Mouse (Mus musculus) bone marrow macrophage, adult 2 months (primary cell): ENCODE data around the gene Stx4a. TPM values are rescaled to one million over a fixed set of nuclear protein-coding genes. Genes with fewer than 3 reads are reported as not detected.

Source experiments
- H3K27ac ChIP-seq: 2 replicates; pipeline ENCODE4 v1.5.1; 2012; ENCODE audit warnings: low read depth, low read length; ENCODE audit not compliant: insufficient read depth
- H3K4me1 ChIP-seq: 2 replicates; pipeline ENCODE4 v1.6.1; 2012; ENCODE audit warnings: low read length; ENCODE audit not compliant: control insufficient read depth, insufficient read depth
- H3K4me3 ChIP-seq: 2 replicates; pipeline ENCODE4 v1.5.1; 2012; ENCODE audit warnings: mild to moderate bottlenecking, low read length, moderate library complexity; ENCODE audit not compliant: insufficient read depth
- CTCF ChIP-seq: IDR thresholded peaks from 2 replicates; pipeline ENCODE4 v1.5.1; 2012; ENCODE audit warnings: low read depth, mild to moderate bottlenecking, low read length, moderate library complexity
- POLR2A ChIP-seq: IDR thresholded peaks from 2 replicates; pipeline ENCODE4 v1.6.1; 2012; ENCODE audit warnings: mild to moderate bottlenecking, low read depth, low read length, borderline replicate concordance
- polyA plus RNA-seq: library from polyadenylated mRNA; stranded (reverse); fragments of >200 nt; gene quantifications from 2 replicates; pipeline ENCODE4 v1.2.4, GENCODE M21; 2012; ENCODE audit not compliant: missing spikeins, insufficient read depth, insufficient read length

Stx4a gene
- polyA plus RNA-seq, 1 experiment: 152 TPM

- Histone ChIP-seq H3K4me1 (peaks cover 10% of the 10 kb centered on the region), H3K4me3 (no peak overlapping the region), H3K27ac (no peak overlapping the region)
- TF ChIP-seq CTCF (no peak), POLR2A (no peak)
Measured at GRCm38 (mm10) chr7:127866434-127866833, 42.3 kb downstream of the Stx4a start.

- Histone ChIP-seq H3K4me3 (no peak overlapping the region), H3K27ac (no peak overlapping the region), H3K4me1 (peaks cover 12% of the 10 kb centered on the region)
- no peak for TF ChIP-seq POLR2A
- TF ChIP-seq CTCF: no peak
Measured at GRCm38 (mm10) chr7:127867641-127868040, 43.5 kb downstream of the Stx4a start.

DNA sequence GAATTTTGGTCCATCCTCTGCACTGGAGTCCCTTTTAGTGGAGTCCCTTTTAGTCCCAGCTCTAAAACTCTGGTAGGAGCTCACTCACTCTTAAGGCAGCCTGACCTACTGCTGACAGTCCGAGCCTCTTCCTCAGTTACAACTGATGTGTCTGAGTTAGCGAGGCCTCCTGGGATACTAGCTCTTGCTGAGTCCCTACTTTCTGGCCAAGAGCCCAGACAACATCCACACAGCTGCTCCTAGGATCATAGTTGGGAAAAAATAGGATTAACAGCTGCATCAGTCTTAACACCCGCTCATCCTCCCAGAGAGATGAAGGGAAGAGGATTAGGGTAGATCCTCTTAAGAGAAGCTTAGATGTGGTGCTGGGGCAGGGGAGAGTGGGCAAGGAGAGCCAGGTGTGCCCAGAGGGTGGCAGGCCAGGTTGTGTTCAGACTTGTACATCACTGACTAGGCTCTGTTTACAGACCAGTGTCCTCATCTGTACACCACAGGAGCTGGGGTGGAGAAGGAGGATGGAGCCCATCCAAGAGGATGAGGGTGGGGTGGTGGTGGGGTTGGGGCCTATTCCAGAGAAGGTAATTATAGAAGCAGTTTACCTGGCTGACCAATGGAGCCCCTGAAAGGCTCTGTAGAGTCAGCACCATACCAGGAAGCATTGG lies 45.2 kb downstream of the Stx4a start:
- Histone ChIP-seq H3K4me3 (no peak overlapping the region), H3K4me1 (peaks cover 23% of the 10 kb centered on the region), H3K27ac (no peak overlapping the region)
- no peak for TF ChIP-seq CTCF
- TF ChIP-seq POLR2A: no peak

DNA sequence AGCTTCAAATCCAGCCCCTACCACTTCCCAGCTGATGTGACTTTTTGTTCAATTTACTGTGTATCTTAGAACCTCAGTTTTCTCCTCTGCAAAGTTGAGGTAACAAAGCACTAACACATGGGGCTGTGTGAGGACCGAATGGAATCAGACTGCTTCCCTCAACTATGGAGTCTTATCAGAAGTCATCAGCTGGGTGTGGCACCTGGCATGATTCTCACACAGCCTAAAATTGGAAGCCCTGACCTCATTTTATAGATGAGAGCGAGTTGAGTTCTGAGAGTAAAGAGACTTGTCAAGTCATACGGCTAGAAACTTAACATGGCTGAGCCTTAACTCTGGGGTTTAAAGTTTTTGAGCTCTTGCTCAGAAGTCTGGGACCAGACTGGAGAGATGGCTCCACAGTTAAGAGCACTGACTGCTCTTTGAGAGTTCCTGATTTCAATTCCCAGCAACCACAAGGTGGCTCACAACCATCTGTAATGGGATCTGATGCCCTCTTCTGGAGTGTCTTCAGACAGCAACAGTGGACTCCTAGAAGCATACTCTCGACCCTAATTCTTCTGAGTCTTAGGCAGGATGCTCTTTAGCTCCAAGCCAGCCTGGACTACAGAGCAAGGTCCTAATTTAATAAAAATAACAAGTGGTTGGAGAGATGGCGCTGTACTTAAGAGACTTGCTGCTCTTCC lies 46.2 kb downstream of the Stx4a start:
- H3K4me3 ChIP-seq: no peak overlapping the region
- TF ChIP-seq POLR2A (no peak), CTCF (no peak)
- H3K27ac ChIP-seq: no peak overlapping the region
- peaks cover 27% of the 10 kb centered on the region for H3K4me1 ChIP-seq

GRCm38 (mm10) chr7:127874812-127875626 lies 50.9 kb downstream of the Stx4a start:
- Histone ChIP-seq H3K4me1 (peaks cover 20% of the 10 kb centered on the region), H3K4me3 (peak overlapping the region; percentile 89), H3K27ac (peak overlapping the region; percentile 93)
- TF ChIP-seq POLR2A: no peak

DNA sequence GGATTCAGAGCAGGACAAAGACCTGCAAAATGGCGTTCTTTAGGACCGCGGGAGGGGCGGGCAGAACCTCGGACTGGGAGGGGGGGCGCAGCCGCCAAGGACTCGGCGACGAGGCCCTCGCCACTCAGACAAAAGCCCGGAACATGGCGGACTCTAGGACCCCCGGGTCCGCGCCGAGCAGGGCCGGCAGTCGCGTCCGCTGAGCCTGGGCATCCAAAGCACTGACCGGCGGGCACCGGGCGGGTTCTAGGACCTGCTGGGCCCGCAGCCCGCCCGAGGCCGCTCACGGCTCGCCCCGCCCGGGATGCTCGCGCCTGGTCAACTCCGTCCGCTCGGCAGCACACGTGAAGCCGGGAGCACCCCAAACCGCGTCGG lies 51.5 kb downstream of the Stx4a start:
- H3K27ac ChIP-seq: peak overlapping the region; percentile 93
- peaks cover 20% of the 10 kb centered on the region for H3K4me1 ChIP-seq
- H3K4me3 ChIP-seq: peak overlapping the region; percentile 89
- TF ChIP-seq CTCF: no peak
- no peak for TF ChIP-seq POLR2A

DNA sequence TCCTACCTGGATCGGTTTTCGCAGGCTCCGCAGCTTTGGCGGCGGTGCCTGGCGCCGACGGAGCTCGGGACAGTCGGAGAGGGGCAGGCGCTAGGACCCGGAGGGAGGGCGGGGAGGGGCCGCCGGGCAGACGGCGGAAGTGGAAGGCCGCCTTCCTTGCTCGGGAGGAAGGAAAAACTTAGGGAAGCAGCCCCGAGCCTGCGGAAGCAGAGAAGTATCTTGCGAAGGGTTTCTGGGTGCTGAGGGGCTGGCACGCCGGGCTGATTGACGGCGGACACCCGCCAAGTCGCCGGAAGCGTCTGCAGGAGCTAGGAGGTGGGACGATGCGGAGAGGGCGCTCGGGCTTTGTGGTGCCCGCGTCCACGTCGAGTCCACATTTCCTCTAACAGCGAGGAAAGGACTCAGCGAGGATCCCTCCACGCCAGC lies 52.0 kb downstream of the Stx4a start, which contains the start of gene Zfp646:
Zfp646 (plus strand) TSS at position 181 of the 426 bp plus-strand sequence.
- Histone ChIP-seq H3K27ac (peak within 1 kb of the TSS; percentile 93), H3K4me3 (peak within 1 kb of the TSS; percentile 89), H3K4me1 (peaks cover 20% of the 10 kb centered on the region)
- no peak for TF ChIP-seq POLR2A
- TF ChIP-seq CTCF: no peak

GRCm38 (mm10) chr7:127876467-127877348 lies 52.6 kb downstream of the Stx4a start, which contains the start of gene Zfp668:
Gene Zfp668 (minus strand): TSS chr7:127876828.
- H3K4me3 ChIP-seq: peak within 1 kb of the TSS; percentile 89
- peaks cover 20% of the 10 kb centered on the region for H3K4me1 ChIP-seq
- TF ChIP-seq CTCF (no peak), POLR2A (0 out of 2 replicates have a peak, but pooled peaks have one; percentile 60)
- peak within 1 kb of the TSS; percentile 93 for H3K27ac ChIP-seq

DNA sequence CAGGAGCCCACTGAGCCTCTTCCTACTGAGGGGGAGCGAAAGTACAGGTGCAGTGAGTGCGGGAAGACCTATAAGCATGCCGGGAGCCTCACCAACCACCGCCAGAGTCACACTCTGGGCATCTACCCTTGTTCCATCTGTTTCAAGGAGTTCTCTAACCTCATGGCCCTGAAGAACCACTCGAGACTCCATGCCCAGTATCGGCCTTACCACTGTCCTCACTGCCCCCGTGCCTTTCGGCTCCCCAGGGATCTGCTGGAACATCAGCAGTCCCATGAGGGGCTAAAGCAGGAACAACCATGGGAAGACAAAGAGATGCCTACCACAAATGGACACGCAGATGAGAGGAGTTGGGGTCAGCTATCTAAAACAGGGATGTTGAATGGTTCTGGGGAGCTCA lies 55.2 kb downstream of the Stx4a start:
- no peak overlapping the region for H3K27ac ChIP-seq
- H3K4me1 ChIP-seq: peaks cover 7% of the 10 kb centered on the region
- H3K4me3 ChIP-seq: no peak overlapping the region
- no peak for TF ChIP-seq POLR2A
